Mouse (Mus musculus) MEL (cell line): ENCODE results near the gene Rnf212. TPM values are rescaled to one million over a fixed set of nuclear protein-coding genes. Genes with fewer than 3 reads are reported as not detected.

Experiments used
- polyA plus RNA-seq, 2 experiments: library from polyadenylated mRNA; stranded (reverse) in 1 of 2; unstranded in 1 of 2; fragments of >175 nt in 1 of 2; fragments of >200 nt in 1 of 2; gene quantifications; 2 replicates each; pipeline versions ENCODE4 v1.2.1 to v1.2.4; 2012; ENCODE audit warnings: low replicate concordance in 2 of 2, low read depth in 1 of 2; ENCODE audit not compliant: insufficient read length in 2 of 2, insufficient read depth in 1 of 2, missing spikeins in 1 of 2
- total RNA-seq: library from RNA; depleted of rRNA; stranded (reverse); fragments of 300-350 nt; gene quantifications from 2 replicates; pipeline ENCODE4 v1.2.3, GENCODE M21; 2012; rRNA removed

Rnf212 gene
- total and polyA plus RNA-seq, 3 experiments = 0.46 to 0.58 TPM; not detected in 1

Other genes starting within 250 kb of the Rnf212 start
- gene Cplx1, start 225.0 kb downstream of the Rnf212 start, total RNA-seq = not detected in 2 replicates
- gene Cplx1, start 225.0 kb downstream of the Rnf212 start, polyA plus RNA-seq = not detected
- gene Gak, start 145.2 kb downstream of the Rnf212 start, total RNA-seq = 48.5 and 54.9 TPM in 2 replicates
- 10 to 100 TPM in 1 of 2 experiments, not detected in 1; 76.4 TPM for gene Gak, start 145.2 kb downstream of the Rnf212 start, polyA plus RNA-seq
- 19.3 and 22.1 TPM in 2 replicates for gene Tmem175, start 145.2 kb downstream of the Rnf212 start, total RNA-seq
- 10 to 100 TPM in 1 of 2 experiments, not detected in 1; 39.2 TPM for gene Tmem175, start 145.2 kb downstream of the Rnf212 start, polyA plus RNA-seq
- gene Idua, start 114.7 kb downstream of the Rnf212 start, total RNA-seq = 1.5 and 1.9 TPM in 2 replicates
- gene Idua, start 114.7 kb downstream of the Rnf212 start, polyA plus RNA-seq = 1 to 10 TPM in 1 of 2 experiments, not detected in 1; 9.5 TPM
- gene Dgkq, start 105.3 kb downstream of the Rnf212 start, total RNA-seq = 10.5 and 11.3 TPM in 2 replicates
- 10 to 100 TPM in 1 of 2 experiments, not detected in 1; 11.3 TPM for gene Dgkq, start 105.3 kb downstream of the Rnf212 start, polyA plus RNA-seq
- gene Slc26a1, start 99.4 kb downstream of the Rnf212 start, total RNA-seq = 31.2 and 33.9 TPM in 2 replicates
- 10 to 100 TPM in 1 of 2 experiments, not detected in 1; 29.6 TPM for gene Slc26a1, start 99.4 kb downstream of the Rnf212 start, polyA plus RNA-seq
- gene Fgfrl1, start 82.6 kb downstream of the Rnf212 start, total RNA-seq = 13.1 and 16.0 TPM in 2 replicates
- 10 to 100 TPM in 1 of 2 experiments, not detected in 1; 27.3 TPM for gene Fgfrl1, start 82.6 kb downstream of the Rnf212 start, polyA plus RNA-seq
- not detected in 2 replicates for gene Tmed11, start 20.4 kb upstream of the Rnf212 start, total RNA-seq
- not detected for gene Tmed11, start 20.4 kb upstream of the Rnf212 start, polyA plus RNA-seq
- not detected in 2 replicates for gene Vmn2r8, start 33.9 kb upstream of the Rnf212 start, total RNA-seq
- gene Vmn2r8, start 33.9 kb upstream of the Rnf212 start, polyA plus RNA-seq = not detected
- not detected in 2 replicates for gene Vmn2r9, start 77.6 kb upstream of the Rnf212 start, total RNA-seq
- not detected for gene Vmn2r9, start 77.6 kb upstream of the Rnf212 start, polyA plus RNA-seq
- gene Vmn2r10, start 231.5 kb upstream of the Rnf212 start, total RNA-seq = not detected in 2 replicates
- gene Vmn2r10, start 231.5 kb upstream of the Rnf212 start, polyA plus RNA-seq = under 1 TPM in 1 of 2 experiments, not detected in 1; 0.07 TPM